In the genomic region with DNA sequence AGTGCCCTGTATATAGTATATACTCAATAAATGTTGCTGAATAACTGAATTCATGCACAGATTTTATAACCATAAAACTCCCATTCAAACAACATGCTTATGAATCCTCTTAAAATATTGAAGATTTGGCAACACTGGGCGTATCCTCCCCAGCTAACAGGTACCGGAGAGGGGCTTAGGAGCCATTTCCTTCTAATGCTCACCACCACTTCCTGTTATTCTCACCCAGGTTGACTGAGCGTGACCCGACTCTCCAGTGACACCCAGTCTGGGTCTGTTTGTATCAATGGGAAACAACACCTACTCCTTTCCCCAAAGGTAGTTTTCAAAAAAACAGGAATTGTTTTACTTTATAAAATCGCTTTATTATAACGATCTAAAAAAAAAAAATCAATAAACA, we compare ENCODE assay signal across 19 mouse cellular contexts. TPM values are rescaled to one million over a fixed set of nuclear protein-coding genes. Genes with fewer than 3 reads are reported as not detected.
DNase-seq lines count a peak whose midpoint lies in the region; ATAC-seq and TF ChIP-seq lines count a peak whose summit lies in the region.
"Had no signal": no experiment of that assay in that cellular context is flagged by ENCODE, and none has a peak within 500 bp of the region (broad histone marks: within the 10 kb centered on the region; RNA-seq: fewer than 3 reads in every experiment).

No protein-coding gene starts in this region.

- H3K4me2 ChIP-seq in CH12.LX (ENCODE audit: insufficient read depth, low read depth, poor library complexity, severe bottlenecking) = peak overlapping the region; percentile 62; the same call in 1 of the 2 replicates
- no peak overlapping the region for H3K4me2 ChIP-seq in forebrain, embryonic 14.5 days (ENCODE audit: low read length)
- H3K4me2 ChIP-seq in forebrain, embryonic 12.5 days = no peak overlapping the region
- H3K4me2 ChIP-seq: embryonic facial prominence, embryonic 12.5 days; hindbrain, embryonic 13.5 days; lung, embryonic 15.5 days had no signal

- TF ChIP-seq POLR2A in CH12.LX (IDR thresholded peaks at IDR 0.05; ENCODE audit: low read depth, low read length) = no peak

- peak; percentile 72 to 80 for DNase-seq in B cell, adult 2 months
- peak; percentile 52 for DNase-seq in CH12.LX (ENCODE audit: extremely low read depth)
- DNase-seq in splenic B cell, adult 2 months (ENCODE audit: low read depth, low spot score) = peak; percentile 73
- DNase-seq in cerebellum, postnatal 4 days (ENCODE audit: low spot score in 2 of 2) = no peak
- no peak for DNase-seq in forebrain, embryonic 14.5 days (ENCODE audit: low spot score)
- no peak for DNase-seq in left cerebral cortex, adult 8-10 months (ENCODE audit: low spot score in 2 of 2)
- DNase-seq: adrenal gland, postnatal 36 days; cerebellum, adult 9-10 months; kidney, adult 18-20 months had no signal

- H3K27me3 ChIP-seq in CH12.LX (replicated peaks) = no peaks in the 10 kb centered on the region
- no peaks in the 10 kb centered on the region for H3K27me3 ChIP-seq in splenic B cell, adult 2 months (ENCODE audit: control insufficient read depth, insufficient read depth, low read length, poor library complexity, severe bottlenecking)
- H3K27me3 ChIP-seq in forebrain, embryonic 14.5 days (replicated peaks; ENCODE audit: control insufficient read depth, insufficient read depth, low read length) = no peaks in the 10 kb centered on the region
- H3K27me3 ChIP-seq in forebrain, embryonic 12.5 days = no peaks in the 10 kb centered on the region
- H3K27me3 ChIP-seq: embryonic facial prominence, embryonic 12.5 days; hindbrain, embryonic 13.5 days; lung, embryonic 15.5 days had no signal

- no peaks in the 10 kb centered on the region for H3K79me2 ChIP-seq in CH12.LX (replicated peaks; ENCODE audit: control insufficient read depth, extremely low read depth, insufficient read depth, poor library complexity, severe bottlenecking)

- H3K27ac ChIP-seq in CH12.LX (ENCODE audit: insufficient read depth, low read depth) = no peak overlapping the region
- H3K27ac ChIP-seq in forebrain, embryonic 14.5 days (ENCODE audit: low read depth, low read length) = no peak overlapping the region
- H3K27ac ChIP-seq in forebrain, embryonic 12.5 days = no peak overlapping the region
- H3K27ac ChIP-seq: embryonic facial prominence, embryonic 12.5 days; hindbrain, embryonic 13.5 days; lung, embryonic 15.5 days; midbrain, embryonic 10.5 days had no signal

- no peak for TF ChIP-seq EP300 in CH12.LX (IDR thresholded peaks at IDR 0.05; ENCODE audit: low read length)

- peaks cover 3 to 19% of the 10 kb centered on the region in 2 experiments; a peak in 2 of 4 replicates for H3K4me1 ChIP-seq in CH12.LX (ENCODE audit: control insufficient read depth in 1 of 2, insufficient read depth in 2 of 2)
- H3K4me1 ChIP-seq in forebrain, embryonic 14.5 days (ENCODE audit: control insufficient read depth, insufficient read depth, low read length) = no peaks in the 10 kb centered on the region
- H3K4me1 ChIP-seq in forebrain, embryonic 12.5 days = no peaks in the 10 kb centered on the region
- H3K4me1 ChIP-seq: embryonic facial prominence, embryonic 12.5 days; hindbrain, embryonic 13.5 days; midbrain, embryonic 10.5 days had no signal

- in situ Hi-C loops in CH12.LX (cut with MboI; ENCODE audit: low pct_ligation_motif_present, low pct_unique_long_range_greater_than_20kb, low sequenced_read_pairs) = no loop called here

- dilution Hi-C loops in CH12.LX (cut with MboI; ENCODE audit: extremely low pct_ligation_motif_present, extremely low pct_unique_long_range_greater_than_20kb, low sequenced_read_pairs) = no loop called here

- H3K4me3 ChIP-seq in CH12.LX (replicated peaks in 1 of 3; ENCODE audit: low read depth in 2 of 3, low read length in 2 of 3, poor library complexity in 1 of 3) = no peak overlapping the region
- no peak overlapping the region for H3K4me3 ChIP-seq in forebrain, embryonic 14.5 days (ENCODE audit: low read depth, low read length)
- H3K4me3 ChIP-seq in forebrain, embryonic 12.5 days (replicated peaks) = no peak overlapping the region
- H3K4me3 ChIP-seq: embryonic facial prominence, embryonic 12.5 days; hindbrain, embryonic 13.5 days; lung, embryonic 15.5 days; midbrain, embryonic 10.5 days; myocyte had no signal

- peak; percentile 81 for ATAC-seq in megakaryocyte progenitor cell, adult 5-6 weeks (replicated peaks; ENCODE audit: poor library complexity)
- no peak for ATAC-seq in forebrain, embryonic 14.5 days
- ATAC-seq in forebrain, embryonic 12.5 days (ENCODE audit: low FRiP score) = no peak

- TF ChIP-seq CTCF in CH12.LX (conservative IDR thresholded peaks at IDR 0.05 in 1 of 2, IDR thresholded peaks at IDR 0.05 in 1 of 2; ENCODE audit: low read depth in 2 of 2, low read length in 2 of 2) = no peak

- 93% methylated on average over 6 of the region's 6 CpGs for WGBS in forebrain, embryonic 14.5 days
- WGBS in forebrain, embryonic 12.5 days = 92% methylated on average over 6 of the region's 6 CpGs

- no peaks in the 10 kb centered on the region for H3K9me3 ChIP-seq in CH12.LX (replicated peaks; ENCODE audit: low read length)
- no peaks in the 10 kb centered on the region for H3K9me3 ChIP-seq in forebrain, embryonic 14.5 days (replicated peaks; ENCODE audit: control insufficient read depth, low read length)
- no peaks in the 10 kb centered on the region for H3K9me3 ChIP-seq in forebrain, embryonic 12.5 days
- H3K9me3 ChIP-seq: embryonic facial prominence, embryonic 12.5 days; hindbrain, embryonic 13.5 days; lung, embryonic 15.5 days; midbrain, embryonic 10.5 days had no signal

- no peak overlapping the region for H3K9ac ChIP-seq in CH12.LX (ENCODE audit: insufficient read depth, low read depth)
- H3K9ac ChIP-seq in forebrain, embryonic 14.5 days (ENCODE audit: low read length) = no peak overlapping the region
- H3K9ac ChIP-seq in forebrain, embryonic 12.5 days = no peak overlapping the region
- H3K9ac ChIP-seq: embryonic facial prominence, embryonic 12.5 days; hindbrain, embryonic 13.5 days; lung, embryonic 15.5 days had no signal

- H3K36me3 ChIP-seq in CH12.LX (replicated peaks in 1 of 2; ENCODE audit: control insufficient read depth in 1 of 2, insufficient read depth in 1 of 2, low read length in 1 of 2) = no peaks in the 10 kb centered on the region
- H3K36me3 ChIP-seq in splenic B cell, adult 2 months (ENCODE audit: control insufficient read depth, insufficient read depth, low read length, poor library complexity, severe bottlenecking) = 0 out of 2 replicates have a peak, but pooled peaks cover 1% of the 10 kb centered on the region
- H3K36me3 ChIP-seq in forebrain, embryonic 14.5 days (ENCODE audit: control insufficient read depth, insufficient read depth, low read length) = no peaks in the 10 kb centered on the region
- no peaks in the 10 kb centered on the region for H3K36me3 ChIP-seq in forebrain, embryonic 12.5 days (replicated peaks)
- H3K36me3 ChIP-seq: embryonic facial prominence, embryonic 12.5 days; hindbrain, embryonic 13.5 days; lung, embryonic 15.5 days; midbrain, embryonic 10.5 days had no signal

- no peak for TF ChIP-seq RAD21 in CH12.LX (IDR thresholded peaks at IDR 0.05; ENCODE audit: low read depth, low read length)

TF ChIP-seq in CH12.LX, 34 proteins besides CTCF, POLR2A, EP300 and RAD21:
- TF ChIP-seq ELF1 (IDR thresholded peaks at IDR 0.05; ENCODE audit: low read depth, low read length) (peak; percentile 40; the same call in 1 of the 2 replicates), MAFK (IDR thresholded peaks at IDR 0.05; ENCODE audit: insufficient replicate concordance, low read length) (no peak), JUND (conservative IDR thresholded peaks at IDR 0.05; ENCODE audit: low read depth, low read length) (no peak)

RNA-seq across cellular contexts. Expression of a gene that starts 12.4 kb away (rescaled TPM):
- total RNA-seq in CH12.LX (2012; rRNA removed) (0.25 and 1.0 TPM in 2 replicates), CH12.LX (2014; rRNA removed) (1.5 and 1.7 TPM in 2 replicates)
- polyA plus RNA-seq in CH12.LX (2012; ENCODE audit: insufficient read length, low read depth) = 1.1 and 1.8 TPM in 2 replicates
- 9.0 and 20.6 TPM in 2 replicates for total RNA-seq in megakaryocyte progenitor cell, adult 5-6 weeks (2015)
- 3.9 and 5.6 TPM in 2 replicates for total RNA-seq in megakaryocyte progenitor cell, adult 5-6 weeks (2017)
- polyA plus RNA-seq in forebrain, embryonic 14.5 days (2014; fragmentation: Nextera tagmentation; extraction: Ambion mirVana) = 3.3 and 4.6 TPM in 2 replicates
- 1 to 10 TPM; 3.9 to 6.7 (median 5.4) TPM for total RNA-seq in left cerebral cortex, adult 8-10 months (2022)
- 2.3 TPM in 2 replicates for polyA plus RNA-seq in forebrain, embryonic 12.5 days (2016; fragmentation: Nextera tagmentation; extraction: Ambion mirVana)

RNA-seq across cellular contexts. Expression of a gene that starts 52.1 kb away (rescaled TPM):
- not detected in 2 replicates for total RNA-seq in CH12.LX (2012; rRNA removed)
- not detected in 2 replicates for total RNA-seq in CH12.LX (2014; rRNA removed)
- not detected in 2 replicates for polyA plus RNA-seq in CH12.LX (2012; ENCODE audit: insufficient read length, low read depth)
- not detected in 2 replicates for total RNA-seq in megakaryocyte progenitor cell, adult 5-6 weeks (2015)
- total RNA-seq in megakaryocyte progenitor cell, adult 5-6 weeks (2017) = not detected in 2 replicates
- polyA plus RNA-seq in forebrain, embryonic 14.5 days (2014; fragmentation: Nextera tagmentation; extraction: Ambion mirVana) = not detected in 2 replicates
- 1 to 10 TPM in 1 of 4 experiments, under 1 TPM in 1, not detected in 2; 0.44 to 1.0 TPM for total RNA-seq in left cerebral cortex, adult 8-10 months (2022)
- polyA plus RNA-seq in forebrain, embryonic 12.5 days (2016; fragmentation: Nextera tagmentation; extraction: Ambion mirVana) = not detected in 2 replicates
- total RNA-seq: left cerebral cortex, postnatal 25 days; liver, adult 2 months had no signal
- polyA plus RNA-seq: embryonic facial prominence, embryonic 12.5 days; heart, embryonic 14.5 days; hindbrain, embryonic 13.5 days; liver, adult 2 months; midbrain, embryonic 10.5 days; myocyte had no signal

Comparison
In these comparisons a context has a peak if more than half of its experiments do, and no peak if none do; other contexts are left out.
1. DNase-seq: peak in B cell, adult 2 months (2 of 2), CH12.LX (single experiment) and splenic B cell, adult 2 months (single experiment); none in cerebellum, postnatal 4 days (0 of 2), forebrain, embryonic 14.5 days (single experiment) and left cerebral cortex, adult 8-10 months (0 of 2).